Mouse (Mus musculus) MEL (cell line): Measurements from ENCODE around the gene Ppp2r5b.

Source experiments
- CTCF ChIP-seq, 3 experiments: IDR thresholded peaks in 2 of 3; conservative IDR thresholded peaks in 1 of 3; 2 replicates each; pipeline ENCODE4 v1.5.1; 2011 to 2012; ENCODE audit warnings: low read length in 3 of 3, low read depth in 2 of 3, mild to moderate bottlenecking in 2 of 3, improper control_type of control experiment in 1 of 3, inconsistent platforms in 1 of 3, mixed read lengths in 1 of 3, moderate library complexity in 1 of 3; ENCODE audit not compliant: control insufficient read depth in 1 of 3, insufficient read depth in 1 of 3, poor library complexity in 1 of 3, severe bottlenecking in 1 of 3
- GABPA ChIP-seq: IDR thresholded peaks from 2 replicates; pipeline ENCODE4 v1.6.1; 2012; ENCODE audit warnings: low read depth, mild to moderate bottlenecking, inconsistent platforms, low read length, improper control_type of control experiment, moderate library complexity
- MAFK ChIP-seq: IDR thresholded peaks from 2 replicates; pipeline ENCODE4 v1.6.1; 2011; ENCODE audit warnings: low read depth, mild to moderate bottlenecking, low read length, improper control_type of control experiment, borderline replicate concordance
- NELFE ChIP-seq: IDR thresholded peaks from 2 replicates; pipeline ENCODE4 v1.6.1; 2011; ENCODE audit warnings: low read depth, low read length, improper control_type of control experiment
- NRF1 ChIP-seq: IDR thresholded peaks from 2 replicates; pipeline ENCODE4 v1.6.1; 2014; ENCODE audit warnings: low read depth, mild to moderate bottlenecking, inconsistent platforms, low read length, improper control_type of control experiment, moderate library complexity; ENCODE audit not compliant: poor library complexity, insufficient read depth, severe bottlenecking
- POLR2A ChIP-seq, 2 experiments: IDR thresholded peaks; 2 replicates each; pipeline ENCODE4 v1.6.1; 2011 to 2012; ENCODE audit warnings: low read length in 2 of 2, mild to moderate bottlenecking in 2 of 2, control low read depth in 1 of 2, improper control_type of control experiment in 1 of 2, low read depth in 1 of 2, moderate library complexity in 1 of 2; ENCODE audit not compliant: control insufficient read depth in 1 of 2, insufficient read depth in 1 of 2, poor library complexity in 1 of 2
- POLR2AphosphoS2 ChIP-seq: IDR thresholded peaks from 2 replicates; pipeline ENCODE4 v1.6.1; 2011; ENCODE audit warnings: low read length, improper control_type of control experiment
- ZKSCAN1 ChIP-seq: IDR thresholded peaks from 2 replicates; pipeline ENCODE4 v1.6.1; 2012; ENCODE audit warnings: low read depth, mild to moderate bottlenecking, inconsistent platforms, low read length, improper control_type of control experiment, moderate library complexity
- ZMIZ1 ChIP-seq: IDR thresholded peaks from 2 replicates; pipeline ENCODE4 v1.6.1; 2012; ENCODE audit warnings: low read depth, mild to moderate bottlenecking, inconsistent platforms, low read length, improper control_type of control experiment, moderate library complexity

DNA sequence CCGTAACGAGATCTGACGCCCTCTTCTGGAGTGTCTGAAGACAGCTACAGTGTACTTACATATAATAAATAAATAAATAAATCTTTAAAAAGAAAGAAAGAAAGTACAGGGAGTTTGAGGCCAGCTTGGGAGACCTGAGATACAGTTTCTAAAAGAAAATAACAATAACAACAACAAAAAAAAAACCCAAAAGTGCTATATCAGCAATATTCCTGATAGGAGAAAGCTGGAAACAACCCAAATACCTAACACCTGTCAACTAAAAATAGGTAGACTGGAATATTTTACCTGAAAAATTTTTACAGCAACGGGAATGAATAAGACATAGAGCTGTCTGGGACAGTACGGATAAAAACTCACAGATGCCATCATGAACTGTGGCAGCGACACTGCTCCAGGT, 56.9 kb downstream of the Ppp2r5b start:
- TF ChIP-seq NRF1 (no peak), CTCF (IDR thresholded peaks at IDR 0.05 in 2 of 3, conservative IDR thresholded peaks at IDR 0.05 in 1 of 3; ENCODE audit: control insufficient read depth in 1 of 3, insufficient read depth in 1 of 3, low read depth in 2 of 3, low read length in 3 of 3, poor library complexity in 1 of 3, severe bottlenecking in 1 of 3) (no peak), ZMIZ1 (no peak), POLR2A (IDR thresholded peaks at IDR 0.05; ENCODE audit: control insufficient read depth in 1 of 2, insufficient read depth in 1 of 2, low read depth in 1 of 2, low read length in 2 of 2, poor library complexity in 1 of 2) (no peak), NELFE (no peak), POLR2AphosphoS2 (no peak), ZKSCAN1 (no peak), GABPA (no peak), MAFK (no peak)
